Comparison of ENCODE assay signal across 8 mouse cellular contexts in the genomic region with DNA sequence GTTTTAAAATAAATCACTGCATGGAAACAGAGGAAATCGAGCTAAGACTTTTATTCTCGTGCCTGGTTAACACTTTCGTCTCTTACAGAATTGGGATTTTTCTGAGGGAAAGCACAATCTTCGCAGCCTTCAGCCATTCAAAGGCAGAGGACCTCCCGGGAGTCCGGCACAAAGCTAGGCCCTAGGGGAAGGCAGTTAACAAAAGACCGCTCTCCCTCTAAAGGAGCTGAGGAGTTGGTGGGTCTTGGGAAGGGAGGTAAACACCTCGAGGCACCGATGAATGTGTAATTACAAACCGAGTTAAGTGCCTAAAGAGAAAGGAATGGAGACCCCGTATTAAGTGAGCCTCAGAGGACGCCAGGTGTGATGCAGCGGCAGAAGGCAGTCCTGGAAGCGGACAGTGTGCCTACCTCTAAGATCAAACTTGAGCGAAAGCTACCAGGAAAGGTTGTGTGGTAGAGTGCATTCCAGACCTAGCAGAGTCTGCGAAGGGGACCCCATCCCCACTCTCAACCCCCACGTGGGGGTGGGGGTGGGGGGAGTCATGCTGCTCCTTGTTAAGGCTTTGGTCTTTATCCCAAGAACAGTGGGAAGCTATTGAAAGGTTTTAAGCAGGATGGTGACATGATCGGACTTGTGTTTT. TPM values are rescaled to one million over a fixed set of nuclear protein-coding genes. Genes with fewer than 3 reads are reported as not detected.
A peak's percentile ranks its signal among the peaks of the same experiment; 100 is the strongest.
DNase-seq lines count a peak whose midpoint lies in the region; ATAC-seq and TF ChIP-seq lines count a peak whose summit lies in the region.

No protein-coding gene starts in this region.

- no peak overlapping the region for H3K27ac ChIP-seq in heart, embryonic 12.5 days (ENCODE audit: poor library complexity, severe bottlenecking)
- no peak overlapping the region for H3K27ac ChIP-seq in forebrain, postnatal 0 days (ENCODE audit: low read depth, low read length)
- no peak overlapping the region for H3K27ac ChIP-seq in midbrain, embryonic 15.5 days

- H3K9ac ChIP-seq in heart, embryonic 12.5 days: no peak overlapping the region
- no peak overlapping the region for H3K9ac ChIP-seq in forebrain, postnatal 0 days
- H3K9ac ChIP-seq in midbrain, embryonic 15.5 days: no peak overlapping the region

- H3K9me3 ChIP-seq in heart, embryonic 12.5 days (replicated peaks): no peaks in the 10 kb centered on the region
- no peaks in the 10 kb centered on the region for H3K9me3 ChIP-seq in forebrain, postnatal 0 days (ENCODE audit: low read length)
- H3K9me3 ChIP-seq in midbrain, embryonic 15.5 days: no peaks in the 10 kb centered on the region

- H3K36me3 ChIP-seq in heart, embryonic 12.5 days: no peaks in the 10 kb centered on the region
- H3K36me3 ChIP-seq in forebrain, postnatal 0 days (ENCODE audit: insufficient read depth): no peaks in the 10 kb centered on the region
- H3K36me3 ChIP-seq in midbrain, embryonic 15.5 days (replicated peaks): no peaks in the 10 kb centered on the region

- intact Hi-C loops in heart, postnatal 25 days (cut with DNase I): no loop called here

- 0 out of 2 replicates have a peak overlapping the region, but pooled peaks have one; percentile 1 for H3K4me3 ChIP-seq in heart, embryonic 12.5 days
- H3K4me3 ChIP-seq in forebrain, postnatal 0 days (ENCODE audit: low read depth, low read length): peak overlapping the region; percentile 7; the same call in 1 of the 2 replicates
- no peak overlapping the region for H3K4me3 ChIP-seq in midbrain, embryonic 15.5 days

- H3K27me3 ChIP-seq in heart, embryonic 12.5 days (replicated peaks): no peaks in the 10 kb centered on the region
- H3K27me3 ChIP-seq in forebrain, postnatal 0 days (ENCODE audit: insufficient read depth, low read length): no peaks in the 10 kb centered on the region
- no peaks in the 10 kb centered on the region for H3K27me3 ChIP-seq in midbrain, embryonic 15.5 days (replicated peaks)

- peak overlapping the region; percentile 45 for H3K4me2 ChIP-seq in heart, embryonic 12.5 days
- peak overlapping the region; percentile 37 for H3K4me2 ChIP-seq in forebrain, postnatal 0 days (ENCODE audit: low read depth)
- H3K4me2 ChIP-seq in midbrain, embryonic 15.5 days: peak overlapping the region; percentile 28

- WGBS in heart, embryonic 12.5 days: 27% methylated on average over 18 of the region's 18 CpGs
- WGBS in forebrain, postnatal 0 days: 9% methylated on average over 18 of the region's 18 CpGs
- 8% methylated on average over 18 of the region's 18 CpGs for WGBS in midbrain, embryonic 15.5 days

- DNase-seq in heart, postnatal 25 days (ENCODE audit: low spot score): no peak
- DNase-seq in R1 (ENCODE audit: low read depth, low spot score): peak; percentile 67
- no peak for DNase-seq in forebrain, postnatal 0 days
- DNase-seq in layer of hippocampus, postnatal 10 days (ENCODE audit: low spot score in 2 of 2): no peak
- no peak for DNase-seq in adrenal gland, adult 8-10 months

- no peak for ATAC-seq in heart, embryonic 12.5 days (ENCODE audit: insufficient number of reproducible peaks, low FRiP score)
- ATAC-seq in forebrain, postnatal 0 days: peak; percentile 23; the same call in 1 of the 2 replicates
- 0 out of 2 replicates have a peak, but pooled peaks have one; percentile 51 for ATAC-seq in midbrain, embryonic 15.5 days (replicated peaks)
- no peak for ATAC-seq in erythroid progenitor cell, adult 5-6 weeks (replicated peaks; ENCODE audit: low FRiP score, poor library complexity, severe bottlenecking)

- peaks cover 13% of the 10 kb centered on the region for H3K4me1 ChIP-seq in heart, embryonic 12.5 days (replicated peaks)
- H3K4me1 ChIP-seq in forebrain, postnatal 0 days (ENCODE audit: insufficient read depth): peaks cover 8% of the 10 kb centered on the region; the same call in 1 of the 2 replicates
- H3K4me1 ChIP-seq in midbrain, embryonic 15.5 days: peaks cover 12% of the 10 kb centered on the region

- no peak for TF ChIP-seq CTCF in forebrain, postnatal 0 days (IDR thresholded peaks at IDR 0.05; ENCODE audit: low read depth)

RNA-seq across cellular contexts. Expression of a gene that starts 58.9 kb away (rescaled TPM):
- polyA plus RNA-seq in heart, embryonic 12.5 days (2016; fragmentation: Nextera tagmentation; extraction: Ambion mirVana): 24.5 and 25.2 TPM in 2 replicates
- total RNA-seq in heart, postnatal 25 days (2021): 10 to 100 TPM; 21.0 to 23.0 TPM
- 7.0 and 7.4 TPM in 2 replicates for total RNA-seq in forebrain, postnatal 0 days (2014; rRNA removed)
- 15.0 and 27.0 TPM in 2 replicates for polyA plus RNA-seq in forebrain, postnatal 0 days (2015; fragmentation: Nextera tagmentation; extraction: Ambion mirVana)
- polyA plus RNA-seq in midbrain, embryonic 15.5 days (2015; fragmentation: Nextera tagmentation; extraction: Ambion mirVana): 59.8 and 74.6 TPM in 2 replicates
- total RNA-seq in layer of hippocampus, postnatal 10 days (2021): 10 to 100 TPM; 13.3 to 13.5 TPM
- total RNA-seq in adrenal gland, adult 8-10 months (2022): 10 to 100 TPM; 13.8 to 20.8 (median 16.9) TPM
- not detected in 2 replicates for total RNA-seq in erythroid progenitor cell, adult 5-6 weeks (2015; ENCODE audit: low replicate concordance)
- not detected in 2 replicates for total RNA-seq in erythroid progenitor cell, adult 5-6 weeks (2017; ENCODE audit: low replicate concordance)

Comparison
In these comparisons a context has a peak if more than half of its experiments do, and no peak if none do; other contexts are left out.
1. ATAC-seq: peak in forebrain, postnatal 0 days (single experiment) and midbrain, embryonic 15.5 days (single experiment); none in heart, embryonic 12.5 days (single experiment) and erythroid progenitor cell, adult 5-6 weeks (single experiment).
2. Peak in every context shown above with its lines, with median percentiles within 50 percentile points of each other: H3K4me2 ChIP-seq.